Mouse (Mus musculus) small intestine, adult 2 months (tissue): ENCODE results near the gene Lsm7. TPM values are rescaled to one million over a fixed set of nuclear protein-coding genes. Genes with fewer than 3 reads are reported as not detected.

ENCODE experiments used
- H3K27ac ChIP-seq: fragments of 200-500 bp; 2 replicates; pipeline ENCODE4 v1.5.1; 2012; ENCODE audit warnings: low read depth, low read length, control low read depth, inconsistent platforms; ENCODE audit not compliant: insufficient read depth
- H3K27me3 ChIP-seq: fragments of 200-500 bp; 2 replicates; pipeline ENCODE4 v1.6.1; 2012; ENCODE audit warnings: mild to moderate bottlenecking, moderate library complexity, low read length, inconsistent platforms; ENCODE audit not compliant: control insufficient read depth, insufficient read depth
- H3K36me3 ChIP-seq: fragments of 200-500 bp; 2 replicates; pipeline ENCODE4 v1.6.1; 2012; ENCODE audit warnings: mild to moderate bottlenecking, low read length, control low read depth, inconsistent platforms; ENCODE audit not compliant: control insufficient read depth, insufficient read depth
- H3K4me1 ChIP-seq: fragments of 200-500 bp; 2 replicates; pipeline ENCODE4 v1.6.1; 2012; ENCODE audit warnings: low read length, inconsistent platforms, mixed read lengths; ENCODE audit not compliant: control insufficient read depth, insufficient read depth, insufficient read length
- H3K4me3 ChIP-seq: fragments of 200-500 bp; 2 replicates; pipeline ENCODE4 v1.5.1; 2012; ENCODE audit warnings: low read depth, mild to moderate bottlenecking, control low read depth, inconsistent platforms, low read length, moderate library complexity
- CTCF ChIP-seq: fragments of 200-500 bp; IDR thresholded peaks from 2 replicates; pipeline ENCODE4 v1.5.1; 2012; ENCODE audit warnings: low read depth, mild to moderate bottlenecking, control low read depth, inconsistent platforms, low read length, moderate library complexity, mixed read lengths; ENCODE audit not compliant: insufficient replicate concordance, insufficient read length; ENCODE audit errors: extremely low read depth
- POLR2A ChIP-seq: fragments of 200-500 bp; IDR thresholded peaks from 2 replicates; pipeline ENCODE4 v1.6.1; 2012; ENCODE audit warnings: low read depth, mild to moderate bottlenecking, control low read depth, inconsistent platforms, low read length, moderate library complexity
- WGBS: fragments of 180-500 bp; shearing (Covaris S2); methylation state at CpG from one replicate; pipeline ENCODE4 v1.1.7; 2018; 5-methylcytosine and 5-hydroxymethylcytosine counted together
- polyA plus RNA-seq: library from polyadenylated mRNA; depleted of rRNA; stranded (reverse); fragments of >200 nt; gene quantifications from 2 replicates; pipeline ENCODE4 v1.2.3, GENCODE M21; 2012

Lsm7 gene
- polyA plus RNA-seq, 1 experiment: 82.7 TPM

GRCm38 (mm10) chr10:80812391-80813041 lies 42.5 kb downstream of the Lsm7 start:
- WGBS: 35% methylated on average over 5 of the region's 5 CpGs
- Histone ChIP-seq H3K36me3 (no peaks in the 10 kb centered on the region), H3K27ac (no peak overlapping the region), H3K4me1 (0 out of 2 replicates have a peak, but pooled peaks cover 3% of the 10 kb centered on the region), H3K27me3 (peaks cover 16% of the 10 kb centered on the region), H3K4me3 (no peak overlapping the region)
- no peak for TF ChIP-seq CTCF

- Histone ChIP-seq H3K27me3 (peaks cover 16% of the 10 kb centered on the region), H3K27ac (no peak overlapping the region), H3K4me3 (no peak overlapping the region), H3K36me3 (no peaks in the 10 kb centered on the region), H3K4me1 (peaks cover 15% of the 10 kb centered on the region)
- TF ChIP-seq CTCF (no peak), POLR2A (no peak)
- 11% methylated on average over 20 of the region's 20 CpGs for WGBS
These were observed 44.9 kb downstream of the Lsm7 start for GRCm38 (mm10) chr10:80810084-80810483.

GRCm38 (mm10) chr10:80808985-80809632 lies 45.9 kb downstream of the Lsm7 start:
- H3K4me3 ChIP-seq: no peak overlapping the region

GRCm38 (mm10) chr10:80808099-80808984 lies 46.7 kb downstream of the Lsm7 start:
- 24% methylated on average over 40 of the region's 40 CpGs for WGBS
- H3K4me3 ChIP-seq: no peak overlapping the region

More at GRCm38 (mm10) chr10:80808985-80809632, 45.9 kb downstream of the Lsm7 start:
- peaks cover 15% of the 10 kb centered on the region for H3K4me1 ChIP-seq
- H3K36me3 ChIP-seq: peaks cover 9% of the 10 kb centered on the region
- WGBS: 17% methylated on average over 18 of the region's 18 CpGs
- peaks cover 16% of the 10 kb centered on the region for H3K27me3 ChIP-seq
- no peak overlapping the region for H3K27ac ChIP-seq
- TF ChIP-seq POLR2A (no peak), CTCF (no peak)

GRCm38 (mm10) chr10:80807057-80807627 lies 47.9 kb downstream of the Lsm7 start:
- H3K27ac ChIP-seq: no peak overlapping the region
- H3K36me3 ChIP-seq: peaks cover 27% of the 10 kb centered on the region
- TF ChIP-seq CTCF: no peak
- no peak for TF ChIP-seq POLR2A
- peaks cover 15% of the 10 kb centered on the region for H3K4me1 ChIP-seq
- peak overlapping the region; percentile 53 for H3K4me3 ChIP-seq
- 3% methylated on average over 58 of the region's 58 CpGs for WGBS
- peaks cover 16% of the 10 kb centered on the region for H3K27me3 ChIP-seq

More at GRCm38 (mm10) chr10:80808099-80808984, 46.7 kb downstream of the Lsm7 start:
- H3K27ac ChIP-seq: no peak overlapping the region
- peaks cover 16% of the 10 kb centered on the region for H3K36me3 ChIP-seq
- peaks cover 15% of the 10 kb centered on the region for H3K4me1 ChIP-seq
- TF ChIP-seq POLR2A: no peak
- no peak for TF ChIP-seq CTCF
- peaks cover 16% of the 10 kb centered on the region for H3K27me3 ChIP-seq

GRCm38 (mm10) chr10:80806341-80807056 lies 48.5 kb downstream of the Lsm7 start:
- Histone ChIP-seq H3K27ac (no peak overlapping the region), H3K4me3 (peak overlapping the region; percentile 53), H3K27me3 (peaks cover 16% of the 10 kb centered on the region), H3K4me1 (peaks cover 15% of the 10 kb centered on the region), H3K36me3 (peaks cover 33% of the 10 kb centered on the region)
- TF ChIP-seq CTCF: no peak
- TF ChIP-seq POLR2A: no peak
- 70% methylated on average over 34 of the region's 34 CpGs for WGBS
